Mouse (Mus musculus) CD4-positive naive resting alpha-beta T cell, adult 76 days (primary cell): Measurements from ENCODE around the gene Vmn2r30. TPM values are rescaled to one million over a fixed set of nuclear protein-coding genes. Genes with fewer than 3 reads are reported as not detected.

Source experiments
- total RNA-seq: library from RNA; stranded (reverse); gene quantifications from one replicate; pipeline ENCODE4 v1.2.4, GENCODE M21; 2023

The Vmn2r30 gene
- total RNA-seq: not detected

DNA sequence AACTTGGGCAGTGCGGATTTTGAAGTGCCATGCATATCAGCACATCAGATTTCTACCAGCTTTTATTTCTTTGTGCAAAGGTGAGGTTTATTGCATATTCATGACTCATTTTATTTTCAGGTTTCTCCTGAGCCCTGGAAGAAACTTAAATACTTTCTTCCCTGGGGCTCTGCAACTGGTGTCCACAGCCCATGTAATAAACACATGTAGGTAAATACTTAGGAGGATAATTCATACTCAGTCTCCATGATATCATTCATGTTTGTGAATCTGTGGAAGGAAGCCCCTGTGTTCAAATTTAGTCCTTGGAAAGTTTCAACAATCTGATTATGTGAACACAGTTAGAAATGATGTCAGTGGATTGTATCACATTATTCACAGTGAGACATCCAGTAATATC lies at the start of gene Vmn2r30:
Gene Vmn2r30, minus strand, starts transcription at position 101 of the 400 bp plus-strand sequence.

GRCm38 (mm10) chr7:7374431-7374830 lies 37.0 kb upstream of the Vmn2r30 start, which contains the start of gene Gm45783:
Gene Gm45783 (minus strand): TSS chr7:7374573.

DNA sequence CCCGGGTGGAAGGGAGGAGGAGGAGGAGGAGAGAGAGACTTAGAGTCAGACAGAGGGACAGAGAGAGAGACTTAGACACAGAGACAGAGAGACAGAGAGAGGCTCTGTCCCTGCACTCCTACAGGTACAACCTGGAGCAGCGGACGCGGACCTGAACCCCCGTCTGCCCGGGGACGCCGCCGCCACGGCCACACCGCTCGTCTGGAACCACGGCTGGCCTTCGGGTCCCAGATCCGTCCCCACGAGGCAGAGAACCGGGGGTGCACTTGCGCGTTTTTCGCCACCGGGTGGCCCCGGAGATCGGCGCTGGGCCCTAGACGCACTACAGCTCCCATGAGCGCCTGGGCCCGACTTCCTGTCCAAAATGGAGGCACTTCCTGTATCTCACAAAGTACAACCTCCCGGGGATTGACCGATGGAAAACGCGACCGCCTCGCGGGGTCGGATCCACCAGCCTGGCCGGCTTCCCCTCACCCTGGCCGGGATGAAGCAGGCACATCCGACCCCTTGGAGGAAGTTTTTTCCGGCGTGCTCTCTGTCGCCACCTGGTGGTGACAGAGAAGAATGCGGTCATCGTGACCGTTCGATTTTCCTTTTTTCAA lies 59.3 kb downstream of the Vmn2r30 start, which contains the start of gene Gm45844:
Gene Gm45844, minus strand, starts transcription at position 324 of the 602 bp plus-strand sequence.

Other genes starting within 250 kb of the Vmn2r30 start
- 37.3 TPM for gene Zfp954, start 216.1 kb downstream of the Vmn2r30 start, total RNA-seq
- 6.2 TPM for gene Zfp773, start 200.9 kb downstream of the Vmn2r30 start, total RNA-seq
- gene Zfp418, start 166.3 kb downstream of the Vmn2r30 start, total RNA-seq: 2.1 TPM
- gene Zfp772, start 127.6 kb downstream of the Vmn2r30 start, total RNA-seq: 1.6 TPM
- not detected for gene Vmn2r29, start 90.3 kb downstream of the Vmn2r30 start, total RNA-seq
- 2.1 TPM for gene Gm45844, start 59.3 kb downstream of the Vmn2r30 start, total RNA-seq
- gene Clcn4, start 36.8 kb downstream of the Vmn2r30 start, total RNA-seq: 47.1 TPM
- gene Gm45783, start 37.0 kb upstream of the Vmn2r30 start, total RNA-seq: not detected
- not detected for gene Vmn2r31, start 62.1 kb upstream of the Vmn2r30 start, total RNA-seq
- not detected for gene Vmn2r32, start 142.4 kb upstream of the Vmn2r30 start, total RNA-seq
- not detected for gene Vmn2r33, start 229.2 kb upstream of the Vmn2r30 start, total RNA-seq